Mouse (Mus musculus) midbrain, embryonic 14.5 days (tissue): ENCODE results near the gene Ube2i. TPM values are rescaled to one million over a fixed set of nuclear protein-coding genes. Genes with fewer than 3 reads are reported as not detected.
A peak's percentile ranks its signal among the peaks of the same experiment; 100 is the strongest.

Experiments
- ATAC-seq: fragments of 200-750 bp; cut with Nextera tagmentation; 2 replicates; pipeline ENCODE4 v1.8.0; 2017; ENCODE audit warnings: moderate number of reproducible peaks, moderate library complexity; ENCODE audit not compliant: low FRiP score, low TSS enrichment
- DNase-seq: peaks from one replicate; pipeline ENCODE4 v3.0.0-alpha.2; 2015
- H3K27ac ChIP-seq: fragments of 300-500 bp; sonication (generic); replicated peaks from 2 replicates; pipeline ENCODE4 v1.5.1; 2014; ENCODE audit warnings: mild to moderate bottlenecking, low read depth, low read length, moderate library complexity
- H3K27me3 ChIP-seq: fragments of 300-500 bp; sonication (generic); 2 replicates; pipeline ENCODE4 v1.6.1; 2014; ENCODE audit warnings: low read length, control low read depth, mixed read lengths; ENCODE audit not compliant: control insufficient read depth, insufficient read depth
- H3K36me3 ChIP-seq: fragments of 300-500 bp; sonication (generic); 2 replicates; pipeline ENCODE4 v1.6.1; 2014; ENCODE audit warnings: low read length, control low read depth; ENCODE audit not compliant: control insufficient read depth, insufficient read depth
- H3K4me1 ChIP-seq: fragments of 300-500 bp; sonication (generic); 2 replicates; pipeline ENCODE4 v1.6.1; 2014; ENCODE audit warnings: mild to moderate bottlenecking, antibody characterized with exemption, low read length, control low read depth; ENCODE audit not compliant: control insufficient read depth, insufficient read depth
- H3K4me2 ChIP-seq: fragments of 300-500 bp; sonication (generic); 2 replicates; pipeline ENCODE4 v1.6.1; 2014; ENCODE audit warnings: mild to moderate bottlenecking, low read length, moderate library complexity
- H3K4me3 ChIP-seq: fragments of 300-500 bp; sonication (generic); replicated peaks from 2 replicates; pipeline ENCODE4 v1.5.1; 2014; ENCODE audit warnings: low read depth, low read length
- H3K9ac ChIP-seq: fragments of 300-500 bp; sonication (generic); replicated peaks from 2 replicates; pipeline ENCODE4 v1.6.1; 2014; ENCODE audit warnings: mild to moderate bottlenecking, low read length, moderate library complexity
- H3K9me3 ChIP-seq: fragments of 300-500 bp; sonication (generic); 2 replicates; pipeline ENCODE4 v1.6.1; 2016; ENCODE audit warnings: low read length, control low read depth, mixed read lengths; ENCODE audit not compliant: control insufficient read depth
- WGBS: fragments of 180-500 bp; shearing (Covaris S2); extraction: QIAGEN DNeasy Blood & Tissue Kit; methylation state at CpG from one replicate; pipeline ENCODE4 v1.1.7; 2014; 5-methylcytosine and 5-hydroxymethylcytosine counted together
- polyA plus RNA-seq: library from polyadenylated mRNA; unstranded; fragments of >200 nt; fragmentation: Nextera tagmentation; extraction: Ambion mirVana; gene quantifications from 2 replicates; pipeline ENCODE4 v1.2.1, GENCODE M21; 2014

The Ube2i gene
- 505 and 564 TPM in 2 replicates for polyA plus RNA-seq

- peak within 1 kb of the TSS; percentile 98 for H3K9ac ChIP-seq
- WGBS = 80% methylated on average over 9 of the region's 9 CpGs
- no peaks in the 10 kb centered on the region for H3K27me3 ChIP-seq
- no peak for ATAC-seq
- H3K9me3 ChIP-seq = no peaks in the 10 kb centered on the region
- peak within 1 kb of the TSS; percentile 99 for H3K4me2 ChIP-seq
- DNase-seq = no peak
- peaks cover 1% of the 10 kb centered on the region; the same call in 1 of the 2 replicates for H3K36me3 ChIP-seq
- peak within 1 kb of the TSS; percentile 97 for H3K27ac ChIP-seq
- peaks cover 21% of the 10 kb centered on the region for H3K4me1 ChIP-seq
- H3K4me3 ChIP-seq = peak within 1 kb of the TSS; percentile 71
Observed at GRCm38 (mm10) chr17:25274571-25275346, at the start of gene Ube2i. Ube2i (minus strand) TSS chr17:25274622.

- DNase-seq (no peak), ATAC-seq (no peak)
- WGBS = 35% methylated on average over 2 of the region's 2 CpGs
- Histone ChIP-seq H3K4me2 (no peak overlapping the region), H3K36me3 (no peaks in the 10 kb centered on the region), H3K27me3 (no peaks in the 10 kb centered on the region), H3K9me3 (no peaks in the 10 kb centered on the region), H3K9ac (no peak overlapping the region), H3K4me1 (no peaks in the 10 kb centered on the region), H3K4me3 (no peak overlapping the region), H3K27ac (no peak overlapping the region)
Observed at GRCm38 (mm10) chr17:25322930-25323329, 48.5 kb upstream of the Ube2i start.

GRCm38 (mm10) chr17:25320819-25321218 lies 46.4 kb upstream of the Ube2i start:
- no peaks in the 10 kb centered on the region for H3K27me3 ChIP-seq
- H3K27ac ChIP-seq = no peak overlapping the region
- no peaks in the 10 kb centered on the region for H3K4me1 ChIP-seq
- DNase-seq = no peak
- 92% methylated on average over 8 of the region's 8 CpGs for WGBS
- no peak overlapping the region for H3K9ac ChIP-seq
- H3K9me3 ChIP-seq = no peaks in the 10 kb centered on the region
- H3K4me3 ChIP-seq = no peak overlapping the region
- no peak for ATAC-seq
- no peak overlapping the region for H3K4me2 ChIP-seq
- no peaks in the 10 kb centered on the region for H3K36me3 ChIP-seq

GRCm38 (mm10) chr17:25318354-25318753 lies 43.9 kb upstream of the Ube2i start, which contains the start of gene Prss29:
Prss29 (plus strand) TSS chr17:25318654.
- H3K9ac ChIP-seq = no peak within 1 kb of the TSS
- WGBS = 79% methylated on average over 5 of the region's 5 CpGs
- no peaks in the 10 kb centered on the region for H3K27me3 ChIP-seq
- no peaks in the 10 kb centered on the region for H3K36me3 ChIP-seq
- DNase-seq = no peak
- no peaks in the 10 kb centered on the region for H3K9me3 ChIP-seq
- H3K27ac ChIP-seq = no peak within 1 kb of the TSS
- H3K4me1 ChIP-seq = no peaks in the 10 kb centered on the region
- no peak within 1 kb of the TSS for H3K4me2 ChIP-seq
- no peak for ATAC-seq
- no peak within 1 kb of the TSS for H3K4me3 ChIP-seq

- 82% methylated on average over 4 of the region's 4 CpGs for WGBS
- Histone ChIP-seq H3K4me2 (no peak within 1 kb of the TSS), H3K4me1 (no peaks in the 10 kb centered on the region), H3K9ac (no peak within 1 kb of the TSS), H3K27ac (no peak within 1 kb of the TSS), H3K4me3 (no peak within 1 kb of the TSS), H3K36me3 (no peaks in the 10 kb centered on the region), H3K9me3 (no peaks in the 10 kb centered on the region), H3K27me3 (no peaks in the 10 kb centered on the region)
- DNase-seq (no peak), ATAC-seq (no peak)
Observed at GRCm38 (mm10) chr17:25308346-25308745, 33.9 kb upstream of the Ube2i start, which contains the start of gene Prss28. Prss28 (plus strand) TSS chr17:25308646.

- ATAC-seq (no peak), DNase-seq (no peak)
- Histone ChIP-seq H3K4me2 (no peak within 1 kb of the TSS), H3K9ac (no peak within 1 kb of the TSS), H3K27me3 (no peaks in the 10 kb centered on the region), H3K9me3 (no peaks in the 10 kb centered on the region), H3K4me1 (no peaks in the 10 kb centered on the region), H3K36me3 (no peaks in the 10 kb centered on the region), H3K4me3 (no peak within 1 kb of the TSS), H3K27ac (no peak within 1 kb of the TSS)
- 92% methylated on average over 5 of the region's 5 CpGs for WGBS
Observed at GRCm38 (mm10) chr17:25298094-25298493, 23.7 kb upstream of the Ube2i start, which contains the start of gene Prss34. Prss34 (plus strand) TSS chr17:25298394.

- no peaks in the 10 kb centered on the region for H3K27me3 ChIP-seq
- no peak overlapping the region for H3K9ac ChIP-seq
- H3K4me2 ChIP-seq = no peak overlapping the region
- no peak overlapping the region for H3K4me3 ChIP-seq
- H3K4me1 ChIP-seq = no peaks in the 10 kb centered on the region
- 54% methylated on average over 1 of the region's 1 CpGs for WGBS
- H3K36me3 ChIP-seq = no peaks in the 10 kb centered on the region
- no peak overlapping the region for H3K27ac ChIP-seq
- DNase-seq (no peak), ATAC-seq (no peak)
- no peaks in the 10 kb centered on the region for H3K9me3 ChIP-seq
Observed at GRCm38 (mm10) chr17:25294111-25294510, 19.7 kb upstream of the Ube2i start.

- no peak overlapping the region for H3K4me3 ChIP-seq
- H3K27ac ChIP-seq = no peak overlapping the region
- DNase-seq (no peak), ATAC-seq (no peak)
- no peak overlapping the region for H3K4me2 ChIP-seq
- 78% methylated on average over 5 of the region's 5 CpGs for WGBS
- no peaks in the 10 kb centered on the region for H3K9me3 ChIP-seq
- H3K36me3 ChIP-seq = no peaks in the 10 kb centered on the region
- H3K27me3 ChIP-seq = no peaks in the 10 kb centered on the region
- H3K9ac ChIP-seq = no peak overlapping the region
- H3K4me1 ChIP-seq = no peaks in the 10 kb centered on the region
Observed at GRCm38 (mm10) chr17:25293495-25293894, 19.1 kb upstream of the Ube2i start.

GRCm38 (mm10) chr17:25290411-25290810 lies 16.0 kb upstream of the Ube2i start:
- ATAC-seq = no peak
- WGBS = 30% methylated on average over 4 of the region's 4 CpGs

More at GRCm38 (mm10) chr17:25290411-25290810, 16.0 kb upstream of the Ube2i start:
- DNase-seq = no peak
- no peaks in the 10 kb centered on the region for H3K36me3 ChIP-seq
- no peaks in the 10 kb centered on the region for H3K4me1 ChIP-seq
- H3K27me3 ChIP-seq = no peaks in the 10 kb centered on the region
- H3K4me2 ChIP-seq = no peak overlapping the region
- H3K9ac ChIP-seq = no peak overlapping the region
- H3K27ac ChIP-seq = no peak overlapping the region
- no peak overlapping the region for H3K4me3 ChIP-seq
- H3K9me3 ChIP-seq = no peaks in the 10 kb centered on the region
